Mouse (Mus musculus) bone marrow, adult 2 months (tissue): Measurements from ENCODE around the gene Sema4c.

Experiments used
- CTCF ChIP-seq: fragments of 200-500 bp; IDR thresholded peaks from 2 replicates; pipeline ENCODE4 v1.5.1; 2011; ENCODE audit warnings: low read length, control low read depth; ENCODE audit not compliant: control insufficient read depth, insufficient read depth
- POLR2A ChIP-seq: fragments of 200-500 bp; IDR thresholded peaks from 2 replicates; pipeline ENCODE4 v1.6.1; 2011; ENCODE audit warnings: low read depth, mild to moderate bottlenecking, control low read depth, low read length, borderline replicate concordance; ENCODE audit not compliant: control insufficient read depth

- no peak for TF ChIP-seq CTCF
- TF ChIP-seq POLR2A = no peak
Observed at GRCm38 (mm10) chr1:36574196-36574955, 16.2 kb upstream of the Sema4c start.
